Mouse (Mus musculus): Measurements from ENCODE around the gene Rtl6.

- TF ChIP-seq CTCF (IDR thresholded peaks at IDR 0.05; ENCODE audit: borderline replicate concordance, extremely low read depth, insufficient read depth, insufficient read length) (no peak), POLR2A (IDR thresholded peaks at IDR 0.05; ENCODE audit: borderline replicate concordance, extremely low read depth, insufficient read depth, insufficient read length, poor library complexity, severe bottlenecking) (no peak)
Observed at GRCm38 (mm10) chr15:84549291-84549797, 8.3 kb downstream of the Rtl6 start.

Measured in brain, embryonic 14.5 days (tissue).